Mouse (Mus musculus) olfactory bulb, adult 2 months (tissue): ENCODE measurements around the gene Tspan12. TPM values are rescaled to one million over a fixed set of nuclear protein-coding genes. Genes with fewer than 3 reads are reported as not detected.
"Not testable (repeated sequence)": the region's sequence is repeated elsewhere in the genome, so short reads cannot be mapped to it uniquely, and the experiment has no call there.

Experiments used
- H3K27ac ChIP-seq: fragments of 200-500 bp; 2 replicates; pipeline ENCODE4 v1.5.1; 2012; ENCODE audit warnings: low read depth, low read length; ENCODE audit not compliant: insufficient read depth
- H3K4me1 ChIP-seq: fragments of 200-500 bp; 2 replicates; pipeline ENCODE4 v1.6.1; 2012; ENCODE audit warnings: low read length; ENCODE audit not compliant: control insufficient read depth, insufficient read depth
- H3K4me3 ChIP-seq: fragments of 200-500 bp; 2 replicates; pipeline ENCODE4 v1.5.1; 2012; ENCODE audit warnings: mild to moderate bottlenecking, low read depth, low read length, moderate library complexity; ENCODE audit not compliant: insufficient read depth
- CTCF ChIP-seq: fragments of 200-500 bp; IDR thresholded peaks from 2 replicates; pipeline ENCODE4 v1.5.1; 2012; ENCODE audit warnings: low read depth, mild to moderate bottlenecking, low read length, moderate library complexity; ENCODE audit not compliant: insufficient read depth
- POLR2A ChIP-seq: fragments of 200-500 bp; IDR thresholded peaks from 2 replicates; pipeline ENCODE4 v1.6.1; 2012; ENCODE audit warnings: mild to moderate bottlenecking, low read depth, low read length, moderate library complexity; ENCODE audit not compliant: insufficient read depth
- WGBS: fragments of 180-500 bp; shearing (Covaris S2); methylation state at CpG from one replicate; pipeline ENCODE4 v1.1.7; 2018; 5-methylcytosine and 5-hydroxymethylcytosine counted together
- polyA plus RNA-seq: library from polyadenylated mRNA; stranded (reverse); fragments of >200 nt; gene quantifications from 2 replicates; pipeline ENCODE4 v1.2.4, GENCODE M21; 2012; ENCODE audit warnings: low replicate concordance; ENCODE audit not compliant: missing spikeins, insufficient read depth, insufficient read length

The Tspan12 gene
- polyA plus RNA-seq, result not detected in 2 replicates

DNA sequence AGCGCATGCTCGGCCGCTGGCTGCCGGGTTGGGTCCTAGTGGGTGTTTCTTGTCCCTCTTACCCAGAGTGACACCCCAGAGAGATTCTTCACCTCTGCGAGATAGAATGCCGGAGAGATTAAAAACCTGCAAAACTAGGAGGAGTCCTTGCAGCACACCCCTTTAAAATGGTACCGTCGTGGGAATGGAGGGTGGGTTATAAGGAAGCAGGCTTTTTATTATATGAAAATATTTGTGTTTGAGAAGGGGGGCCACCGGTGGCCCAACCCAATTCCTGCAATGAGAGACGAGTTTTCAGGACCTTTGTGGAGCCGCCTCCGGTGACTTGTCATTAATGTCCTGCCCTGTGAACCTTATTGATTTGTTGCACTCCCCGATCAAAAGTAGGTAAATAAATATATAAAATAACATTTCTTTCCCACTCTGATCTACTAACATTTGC lies at the start of gene Tspan12:
Gene Tspan12, minus strand, starts transcription at position 172 of the 442 bp plus-strand sequence.
- H3K27ac ChIP-seq, result no peak within 1 kb of the TSS
- H3K4me1 ChIP-seq, result peaks cover 8% of the 10 kb centered on the region
- no peak for TF ChIP-seq CTCF
- no peak for TF ChIP-seq POLR2A
- peak within 1 kb of the TSS; percentile 68 for H3K4me3 ChIP-seq
- WGBS, result 3% methylated on average over 13 of the region's 13 CpGs

DNA sequence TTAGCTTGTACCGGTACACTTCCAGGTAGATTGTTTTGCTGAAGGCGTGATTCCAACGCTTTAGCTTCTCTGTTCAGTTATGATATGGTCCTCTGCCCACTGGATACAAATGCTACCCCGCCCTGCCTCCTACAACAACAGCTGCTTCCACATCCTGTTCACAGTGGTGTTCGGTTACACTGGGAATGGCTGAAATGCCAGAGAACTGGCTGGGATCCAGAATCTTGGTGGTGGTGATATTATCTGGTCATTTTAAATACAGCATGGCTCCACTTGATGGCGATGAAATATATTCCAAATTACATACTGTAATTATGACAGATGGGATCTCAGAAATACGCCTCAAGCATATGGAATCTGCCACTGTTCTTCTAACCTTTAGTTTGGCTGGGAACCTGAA lies 42.1 kb upstream of the Tspan12 start:
- no peak overlapping the region for H3K27ac ChIP-seq
- 70% methylated on average over 7 of the region's 7 CpGs for WGBS
- TF ChIP-seq CTCF (no peak), POLR2A (no peak)

DNA sequence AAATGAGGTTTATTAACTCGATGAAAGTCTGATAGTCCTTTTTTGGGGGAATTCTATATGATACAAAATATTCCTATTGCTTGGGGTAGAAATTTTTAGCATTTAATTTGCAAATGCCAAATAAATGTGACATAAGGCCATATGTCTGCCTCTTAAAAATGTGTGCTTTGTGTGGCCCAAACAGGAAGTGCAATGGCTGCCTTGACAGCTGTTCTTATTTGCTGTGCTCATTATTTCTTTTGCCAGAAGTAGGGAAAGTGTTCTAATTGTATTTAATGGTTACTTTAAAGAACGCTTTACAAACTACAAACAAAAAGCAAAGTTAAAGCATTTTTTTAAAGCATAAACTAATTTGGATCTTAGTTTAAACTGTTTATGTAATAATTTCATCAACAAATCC lies 36.8 kb upstream of the Tspan12 start:
- Histone ChIP-seq H3K4me1 (no peaks in the 10 kb centered on the region), H3K27ac (no peak overlapping the region), H3K4me3 (no peak overlapping the region)
- WGBS, result 63% methylated on average over 2 of the region's 2 CpGs
- TF ChIP-seq CTCF, result no peak
- no peak for TF ChIP-seq POLR2A

More for the DNA sequence above, 42.1 kb upstream of the Tspan12 start:
- Histone ChIP-seq H3K4me1 (no peaks in the 10 kb centered on the region), H3K4me3 (no peak overlapping the region)

DNA sequence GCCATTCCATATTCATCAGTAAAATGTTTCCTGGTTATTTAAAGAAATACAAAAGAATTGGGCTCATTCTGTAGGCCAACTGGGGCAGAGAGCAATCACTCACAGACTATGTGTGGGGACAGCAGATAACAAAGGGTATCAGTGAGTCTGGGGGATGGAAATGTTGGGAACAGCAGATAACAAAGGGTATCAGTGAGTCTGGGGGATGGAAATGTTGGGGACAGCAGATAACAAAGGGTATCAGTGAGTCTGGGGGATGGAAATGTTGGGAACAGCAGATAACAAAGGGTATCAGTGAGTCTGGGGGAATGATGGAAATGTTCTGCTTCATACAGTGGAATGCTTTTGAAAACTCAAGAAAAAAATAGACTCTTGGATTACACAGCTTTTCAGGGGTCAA lies 35.7 kb upstream of the Tspan12 start:
- not testable (repeated sequence) for H3K4me3 ChIP-seq, H3K27ac ChIP-seq, H3K4me1 ChIP-seq

DNA sequence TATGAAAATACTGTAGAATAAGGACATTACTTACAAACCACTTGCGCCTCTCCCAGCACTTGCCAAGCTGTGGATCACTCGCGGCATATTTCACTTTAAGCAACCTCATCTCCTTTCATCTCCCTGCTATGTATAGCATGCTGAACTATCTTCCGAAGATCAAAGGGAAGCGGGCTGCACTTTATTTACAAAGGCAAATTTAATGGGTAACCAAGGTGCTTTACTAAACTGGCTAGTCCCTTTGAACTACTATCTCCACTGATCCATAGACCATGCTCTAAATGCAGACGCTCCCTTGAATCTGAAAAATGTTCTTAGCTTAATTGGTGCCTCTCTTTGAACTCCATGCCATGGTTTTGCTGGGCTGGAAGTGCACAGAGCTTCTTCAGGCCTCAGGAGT lies 27.2 kb upstream of the Tspan12 start:
- no peak overlapping the region for H3K27ac ChIP-seq
- 76% methylated on average over 6 of the region's 6 CpGs for WGBS
- H3K4me3 ChIP-seq, result no peak overlapping the region
- TF ChIP-seq POLR2A (no peak), CTCF (no peak)
- H3K4me1 ChIP-seq, result no peaks in the 10 kb centered on the region

DNA sequence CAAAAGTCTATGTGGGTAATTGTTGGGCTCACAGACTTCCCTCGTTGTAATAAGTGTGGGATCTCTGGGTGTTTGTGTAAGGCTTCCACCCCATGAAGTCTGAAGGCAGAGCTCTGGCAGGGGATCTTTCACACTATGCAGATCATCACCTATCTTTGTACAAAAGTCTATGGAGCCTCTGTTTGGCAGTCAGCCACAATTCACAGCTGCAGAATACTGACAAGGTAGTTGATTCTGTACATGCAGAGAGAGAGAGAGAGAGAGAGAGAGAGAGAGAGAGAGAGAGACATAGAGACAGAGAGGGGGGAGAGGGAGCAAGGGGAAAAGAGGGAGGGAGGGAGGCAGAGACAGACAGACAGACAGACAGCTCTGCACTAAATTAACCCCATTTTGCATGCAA lies 15.0 kb upstream of the Tspan12 start:
- H3K4me3 ChIP-seq, result no peak overlapping the region
- 18% methylated on average over 1 of the region's 1 CpGs for WGBS
- H3K27ac ChIP-seq, result no peak overlapping the region
- H3K4me1 ChIP-seq, result no peaks in the 10 kb centered on the region
- TF ChIP-seq CTCF, result no peak
- no peak for TF ChIP-seq POLR2A

DNA sequence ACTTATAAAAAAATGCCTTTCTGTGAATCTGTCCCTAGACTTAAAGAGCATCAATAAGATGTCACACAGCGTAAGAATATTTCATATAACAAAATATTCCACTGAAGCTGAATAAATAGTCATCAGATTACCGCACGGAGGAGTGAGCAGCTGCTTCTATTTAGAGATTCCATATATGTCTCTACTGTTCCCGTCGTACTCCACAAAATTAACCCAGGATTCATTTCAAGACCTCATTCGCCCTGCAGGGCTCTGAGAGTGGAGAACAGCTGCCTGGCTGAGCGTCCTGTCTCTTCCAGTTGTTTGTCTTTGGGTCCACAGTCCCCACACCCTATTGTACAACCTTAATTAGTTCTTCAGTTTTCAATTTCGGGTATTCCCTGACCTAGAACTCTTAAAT lies 11.9 kb upstream of the Tspan12 start:
- Histone ChIP-seq H3K27ac (no peak overlapping the region), H3K4me1 (no peaks in the 10 kb centered on the region), H3K4me3 (no peak overlapping the region)
- TF ChIP-seq CTCF, result no peak
- TF ChIP-seq POLR2A, result no peak
- WGBS, result 49% methylated on average over 8 of the region's 8 CpGs

DNA sequence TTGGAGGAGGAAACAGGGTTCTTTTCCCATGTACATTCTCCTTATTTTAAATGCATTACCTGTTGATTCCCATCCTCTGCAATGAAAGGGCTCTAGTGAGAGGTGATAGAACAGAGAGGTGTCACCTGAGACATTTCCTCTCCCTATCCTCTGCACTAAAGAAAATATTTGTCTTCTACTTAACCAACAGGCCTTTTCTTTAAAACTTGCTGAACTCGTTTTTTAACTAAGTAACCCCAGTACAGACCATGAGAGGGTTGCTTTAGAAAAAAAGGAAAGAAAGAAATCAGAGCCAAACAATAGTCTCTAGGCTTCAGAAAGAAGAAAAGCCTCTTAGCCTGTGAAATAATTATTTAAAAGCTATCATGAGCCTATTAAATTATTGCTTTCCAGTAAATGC lies 11.2 kb upstream of the Tspan12 start:
- WGBS, result 24% methylated on average over 1 of the region's 1 CpGs
- Histone ChIP-seq H3K27ac (no peak overlapping the region), H3K4me1 (no peaks in the 10 kb centered on the region), H3K4me3 (no peak overlapping the region)
- no peak for TF ChIP-seq POLR2A
- no peak for TF ChIP-seq CTCF

DNA sequence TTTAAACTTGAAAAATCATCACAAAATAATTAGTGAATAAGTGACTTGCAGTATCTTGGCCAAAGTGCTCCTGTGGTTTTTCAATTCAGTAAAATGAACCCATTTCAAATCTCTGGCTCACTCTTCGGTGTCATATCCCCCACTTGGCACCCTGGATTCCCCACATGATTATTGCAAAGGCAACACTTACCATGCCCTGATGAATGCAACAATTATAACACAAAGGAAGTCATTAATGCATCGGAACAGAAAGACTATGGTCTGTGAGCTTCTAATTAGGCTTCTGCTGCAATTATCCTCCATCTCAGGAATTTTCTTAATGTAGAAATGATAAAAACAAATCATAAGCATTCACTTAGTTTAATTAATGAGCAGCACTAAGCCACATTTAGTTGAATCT lies 9.0 kb upstream of the Tspan12 start:
- Histone ChIP-seq H3K4me3 (no peak overlapping the region), H3K4me1 (no peaks in the 10 kb centered on the region), H3K27ac (no peak overlapping the region)
- WGBS, result 30% methylated on average over 2 of the region's 2 CpGs
- TF ChIP-seq CTCF (no peak), POLR2A (no peak)

DNA sequence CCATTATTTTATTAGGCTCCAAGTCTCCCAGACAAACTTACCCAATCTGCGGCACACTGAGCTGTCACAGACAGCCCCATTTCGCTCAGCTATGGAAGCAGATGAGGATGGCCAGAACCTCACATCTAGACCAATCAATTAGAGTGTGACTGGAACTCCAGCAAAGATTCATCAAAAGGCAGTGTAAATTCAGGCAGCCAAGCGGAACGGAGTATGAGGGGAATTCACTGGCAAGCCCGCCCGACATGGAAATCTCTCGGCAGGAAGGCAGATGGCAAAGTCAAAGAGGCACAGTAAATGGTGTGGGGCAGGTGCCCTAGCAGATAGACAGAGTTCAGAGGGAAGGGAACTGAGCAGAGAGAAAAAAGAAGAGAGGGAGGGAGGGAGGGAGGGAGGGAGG lies 5.5 kb upstream of the Tspan12 start:
- H3K4me1 ChIP-seq, result no peaks in the 10 kb centered on the region
- TF ChIP-seq CTCF (no peak), POLR2A (no peak)
- no peak overlapping the region for H3K4me3 ChIP-seq
- no peak overlapping the region for H3K27ac ChIP-seq
- 15% methylated on average over 7 of the region's 7 CpGs for WGBS
